Mouse (Mus musculus) liver, embryonic 16.5 days (tissue): ENCODE data around the gene Fars2. TPM values are rescaled to one million over a fixed set of nuclear protein-coding genes. Genes with fewer than 3 reads are reported as not detected.
"Not testable (repeated sequence)": the region's sequence is repeated elsewhere in the genome, so short reads cannot be mapped to it uniquely, and the experiment has no call there.

Experiments
- ATAC-seq: fragments of 200-750 bp; cut with Nextera tagmentation; 2 replicates; pipeline ENCODE4 v1.8.0; 2017; ENCODE audit warnings: low read depth, mild to moderate bottlenecking, moderate number of reproducible peaks, moderate library complexity
- H3K27ac ChIP-seq: fragments of 300-500 bp; sonication (generic); 2 replicates; pipeline ENCODE4 v1.5.1; 2014; ENCODE audit warnings: mild to moderate bottlenecking, low read length
- H3K27me3 ChIP-seq: fragments of 300-500 bp; sonication (generic); 2 replicates; pipeline ENCODE4 v1.6.1; 2014; ENCODE audit warnings: low read depth, low read length, mixed read lengths; ENCODE audit not compliant: control insufficient read depth, insufficient read depth
- H3K36me3 ChIP-seq: fragments of 300-500 bp; sonication (generic); 2 replicates; pipeline ENCODE4 v1.6.1; 2014; ENCODE audit warnings: mild to moderate bottlenecking; ENCODE audit not compliant: control insufficient read depth, insufficient read depth
- H3K4me1 ChIP-seq: fragments of 300-500 bp; sonication (generic); 2 replicates; pipeline ENCODE4 v1.6.1; 2014; ENCODE audit warnings: low read depth, low read length, mixed read lengths; ENCODE audit not compliant: control insufficient read depth
- H3K4me2 ChIP-seq: fragments of 300-500 bp; sonication (generic); 2 replicates; pipeline ENCODE4 v1.6.1; 2014; ENCODE audit warnings: low read depth, low read length, mixed read lengths
- H3K4me3 ChIP-seq: fragments of 300-500 bp; sonication (generic); 2 replicates; pipeline ENCODE4 v1.5.1; 2014; ENCODE audit warnings: low read depth, mild to moderate bottlenecking, low read length
- H3K9ac ChIP-seq: fragments of 300-500 bp; sonication (generic); 2 replicates; pipeline ENCODE4 v1.6.1; 2014; ENCODE audit warnings: low read depth, low read length
- H3K9me3 ChIP-seq: fragments of 300-500 bp; sonication (generic); replicated peaks from 2 replicates; pipeline ENCODE4 v1.6.1; 2016; ENCODE audit warnings: low read length; ENCODE audit not compliant: control insufficient read depth
- WGBS: fragments of 180-500 bp; shearing (Covaris S2); extraction: QIAGEN DNeasy Blood & Tissue Kit; methylation state at CpG from one replicate; pipeline ENCODE4 v1.1.7; 2014; ENCODE audit not compliant: insufficient replicate concordance; 5-methylcytosine and 5-hydroxymethylcytosine counted together
- polyA plus RNA-seq: library from polyadenylated mRNA; unstranded; fragments of >200 nt; fragmentation: Nextera tagmentation; extraction: Ambion mirVana; gene quantifications from 2 replicates; pipeline ENCODE4 v1.2.1, GENCODE M21; 2015

Gene Fars2
- polyA plus RNA-seq, 1 experiment from 2014 or later, result 26.0 TPM

DNA sequence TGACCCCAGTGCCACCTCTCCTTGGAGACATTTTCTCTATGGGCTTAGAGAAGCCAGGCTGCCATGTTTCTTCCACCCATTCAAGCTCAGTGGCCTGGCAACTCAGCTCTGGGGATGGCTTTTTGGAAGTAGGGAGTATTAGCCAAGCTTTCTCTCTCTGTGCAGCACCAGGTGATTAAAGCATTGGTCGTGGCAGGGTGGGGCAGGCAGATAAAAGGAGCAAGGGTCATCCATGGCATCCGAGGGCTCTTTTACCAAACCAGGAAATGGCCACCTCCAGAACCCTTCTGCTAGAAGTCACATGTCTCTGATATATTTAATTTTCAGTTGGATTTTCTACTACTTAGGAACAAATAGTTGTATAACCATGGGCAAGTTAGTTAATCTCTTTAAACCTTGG, 212.7 kb downstream of the Fars2 start:
- no peak overlapping the region for H3K4me3 ChIP-seq
- no peak overlapping the region for H3K27ac ChIP-seq
- peaks cover 3% of the 10 kb centered on the region for H3K4me1 ChIP-seq
- no peak overlapping the region for H3K4me2 ChIP-seq
- H3K27me3 ChIP-seq, result no peaks in the 10 kb centered on the region
- no peaks in the 10 kb centered on the region for H3K36me3 ChIP-seq
- no peak overlapping the region for H3K9ac ChIP-seq
- ATAC-seq, result no peak
- 36% methylated on average over 2 of the region's 2 CpGs for WGBS
- no peaks in the 10 kb centered on the region for H3K9me3 ChIP-seq

DNA sequence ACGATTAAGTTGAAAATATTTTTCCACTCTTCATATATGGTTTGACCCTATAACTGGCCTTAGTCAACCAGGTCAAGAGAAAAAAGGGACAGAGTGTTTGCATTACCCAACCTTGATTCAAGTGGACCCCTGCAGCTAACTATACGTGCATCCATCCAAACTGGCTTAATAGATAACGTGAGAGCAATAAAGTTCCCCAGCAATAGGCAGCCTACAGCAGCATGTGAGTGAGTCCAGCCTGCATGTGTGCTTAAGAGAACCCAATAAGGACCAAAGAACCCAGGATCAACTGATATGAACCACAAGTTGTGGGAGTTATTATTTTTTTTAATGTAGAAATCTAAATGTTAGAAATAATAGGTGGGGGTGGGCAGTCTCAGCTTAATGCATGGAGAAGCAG, 213.3 kb downstream of the Fars2 start:
- Histone ChIP-seq H3K9ac (no peak overlapping the region), H3K4me3 (no peak overlapping the region), H3K27me3 (no peaks in the 10 kb centered on the region), H3K36me3 (no peaks in the 10 kb centered on the region), H3K27ac (no peak overlapping the region), H3K4me1 (peaks cover 3% of the 10 kb centered on the region), H3K9me3 (no peaks in the 10 kb centered on the region), H3K4me2 (no peak overlapping the region)
- WGBS, result 61% methylated on average over 3 of the region's 3 CpGs
- no peak for ATAC-seq

DNA sequence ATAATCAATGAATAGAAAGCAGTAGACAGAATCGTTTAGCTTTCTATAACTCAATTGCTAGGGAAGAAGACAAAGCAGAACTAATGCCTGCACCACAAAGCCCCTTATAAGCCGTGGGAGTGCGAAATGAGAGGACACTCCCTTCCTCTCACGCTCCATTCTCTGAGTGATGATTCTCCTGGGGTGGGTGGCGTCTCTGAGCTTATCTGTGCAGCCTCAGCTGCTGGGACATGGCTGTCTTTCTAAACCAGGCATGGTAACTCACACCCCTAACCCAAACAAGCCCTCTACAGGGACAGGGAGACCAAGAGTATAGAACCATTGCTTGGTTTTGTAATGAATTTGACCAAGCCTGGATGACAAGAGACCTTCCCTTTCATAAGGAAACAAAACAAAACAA, 217.5 kb downstream of the Fars2 start:
- no peak overlapping the region for H3K9ac ChIP-seq
- H3K27me3 ChIP-seq, result no peaks in the 10 kb centered on the region
- peaks cover 3% of the 10 kb centered on the region for H3K4me1 ChIP-seq
- 0 out of 2 replicates have a peak, but pooled peaks have one; percentile 43 for ATAC-seq
- H3K4me2 ChIP-seq, result no peak overlapping the region
- no peaks in the 10 kb centered on the region for H3K9me3 ChIP-seq
- no peak overlapping the region for H3K4me3 ChIP-seq
- no peaks in the 10 kb centered on the region for H3K36me3 ChIP-seq
- WGBS, result 32% methylated on average over 5 of the region's 5 CpGs
- no peak overlapping the region for H3K27ac ChIP-seq

DNA sequence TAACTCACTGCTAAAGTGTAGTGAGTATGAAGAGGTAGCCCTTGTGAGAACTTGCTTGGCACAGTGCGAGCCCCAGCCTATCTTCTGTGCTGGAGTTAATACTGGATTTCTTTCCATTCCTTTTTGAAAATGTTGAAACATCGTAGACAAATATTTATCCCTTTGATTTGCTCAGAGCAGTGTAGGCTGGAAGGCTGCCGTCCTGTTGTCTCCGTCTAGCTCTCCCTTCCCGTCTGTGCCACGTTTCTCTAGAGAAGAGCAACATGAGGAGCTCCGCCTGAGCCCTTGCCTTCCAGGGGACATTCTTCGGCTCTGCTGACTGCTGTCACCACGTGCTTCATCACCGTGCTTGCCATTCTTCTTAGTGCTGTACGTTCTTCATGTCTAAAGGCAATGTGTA, 234.3 kb downstream of the Fars2 start:
- Histone ChIP-seq H3K36me3 (no peaks in the 10 kb centered on the region), H3K4me2 (no peak overlapping the region), H3K9me3 (no peaks in the 10 kb centered on the region), H3K4me1 (no peaks in the 10 kb centered on the region), H3K9ac (no peak overlapping the region), H3K27ac (peak overlapping the region; percentile 39; the same call in 1 of the 2 replicates), H3K27me3 (no peaks in the 10 kb centered on the region), H3K4me3 (no peak overlapping the region)
- peak; percentile 56 for ATAC-seq
- 61% methylated on average over 11 of the region's 11 CpGs for WGBS

DNA sequence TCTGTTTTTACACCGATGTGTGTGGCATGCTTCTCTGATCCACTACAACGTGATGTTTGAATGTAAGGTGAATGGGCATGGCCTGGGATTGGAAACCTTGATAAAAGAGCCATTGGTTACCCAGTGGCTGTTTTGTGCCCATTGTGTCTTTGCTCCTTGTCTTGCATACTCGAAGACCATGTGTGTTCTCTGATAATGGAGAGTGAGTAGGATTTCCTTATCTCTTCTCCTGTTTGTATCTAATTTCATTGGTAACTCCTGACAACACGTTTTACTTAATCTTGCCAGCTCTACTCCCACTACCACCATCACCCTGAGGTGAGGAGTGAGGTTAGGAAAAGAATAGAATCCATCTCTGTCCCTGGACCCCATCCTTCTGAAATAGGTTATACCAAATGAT, 240.3 kb downstream of the Fars2 start:
- Histone ChIP-seq H3K36me3 (no peaks in the 10 kb centered on the region), H3K27ac (no peak overlapping the region), H3K27me3 (no peaks in the 10 kb centered on the region), H3K9ac (no peak overlapping the region), H3K4me1 (no peaks in the 10 kb centered on the region; the same call in none of the 2 replicates), H3K4me2 (no peak overlapping the region), H3K4me3 (no peak overlapping the region), H3K9me3 (no peaks in the 10 kb centered on the region)
- ATAC-seq, result peak; percentile 39; the same call in 1 of the 2 replicates
- WGBS, result 24% methylated on average over 4 of the region's 4 CpGs

DNA sequence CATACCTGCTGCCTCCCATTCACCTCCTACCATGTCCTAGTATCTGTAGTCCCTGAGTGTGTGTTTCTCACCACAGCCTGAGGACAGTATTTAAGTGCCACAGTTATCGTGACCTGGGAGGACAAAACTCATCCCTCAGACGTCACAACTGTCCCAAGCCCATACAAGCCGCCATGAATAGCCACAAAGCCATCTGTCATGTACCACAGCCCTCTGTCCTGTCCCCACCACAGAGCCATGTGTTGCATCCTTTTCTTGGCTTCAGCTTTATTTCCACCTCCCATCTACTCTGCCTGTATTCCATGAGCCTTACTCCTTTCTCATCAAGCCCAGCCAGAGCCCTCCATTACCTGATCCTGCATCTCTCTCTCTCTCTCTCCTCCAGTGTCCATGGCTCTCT, 244.2 kb downstream of the Fars2 start:
- Histone ChIP-seq H3K27ac (no peak overlapping the region), H3K36me3 (no peaks in the 10 kb centered on the region), H3K4me3 (no peak overlapping the region), H3K9me3 (no peaks in the 10 kb centered on the region), H3K4me1 (no peaks in the 10 kb centered on the region; the same call in none of the 2 replicates), H3K9ac (no peak overlapping the region), H3K27me3 (no peaks in the 10 kb centered on the region), H3K4me2 (no peak overlapping the region)
- ATAC-seq, result no peak
- WGBS, result 58% methylated on average over 3 of the region's 3 CpGs

DNA sequence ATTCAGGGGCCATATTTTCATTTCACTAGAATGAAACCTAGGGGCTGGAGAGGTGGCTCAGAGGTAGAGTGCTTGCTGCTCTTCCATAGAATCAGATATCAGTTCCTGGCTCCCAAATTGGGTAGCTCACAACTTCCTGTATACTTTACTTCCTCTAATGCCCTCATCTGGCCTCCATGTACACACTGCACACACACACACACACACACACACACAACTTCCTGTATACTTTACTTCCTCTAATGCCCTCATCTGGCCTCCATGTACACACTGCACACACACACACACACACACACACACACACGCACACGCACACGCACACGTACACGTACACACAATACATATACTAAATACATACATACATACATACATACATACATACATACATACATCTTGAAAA, 248.5 kb downstream of the Fars2 start:
- 89% methylated on average over 5 of the region's 5 CpGs for WGBS

DNA sequence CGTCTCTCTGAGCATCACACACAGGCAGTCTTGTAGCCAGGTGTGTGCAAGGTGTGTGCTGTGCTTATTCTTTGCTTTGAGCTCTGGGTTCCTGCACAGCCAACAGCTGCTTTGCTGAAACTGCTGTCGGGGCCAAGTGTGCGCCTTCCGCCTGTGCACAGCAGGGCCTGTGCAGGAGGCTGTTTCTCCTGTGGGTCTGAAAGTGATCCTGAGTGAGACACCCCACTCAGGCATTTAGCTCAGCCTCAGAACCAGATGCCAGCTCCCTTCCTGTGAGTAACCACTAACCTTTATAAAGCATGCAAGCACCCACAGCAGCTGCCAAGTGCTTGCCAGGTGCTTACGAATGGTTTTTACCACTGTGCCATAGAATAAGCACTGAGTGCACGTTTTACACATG, 249.1 kb downstream of the Fars2 start:
- Histone ChIP-seq H3K27ac (no peak overlapping the region), H3K4me1 (no peaks in the 10 kb centered on the region), H3K27me3 (no peaks in the 10 kb centered on the region), H3K4me2 (no peak overlapping the region), H3K36me3 (no peaks in the 10 kb centered on the region), H3K9ac (no peak overlapping the region), H3K4me3 (no peak overlapping the region), H3K9me3 (no peaks in the 10 kb centered on the region)
- 76% methylated on average over 6 of the region's 6 CpGs for WGBS
- no peak for ATAC-seq

More for the DNA sequence above, 248.5 kb downstream of the Fars2 start:
- H3K27me3 ChIP-seq, H3K36me3 ChIP-seq, H3K4me1 ChIP-seq, ATAC-seq, H3K4me2 ChIP-seq, H3K9ac ChIP-seq, H3K27ac ChIP-seq, H3K4me3 ChIP-seq, H3K9me3 ChIP-seq: not testable (repeated sequence)

DNA sequence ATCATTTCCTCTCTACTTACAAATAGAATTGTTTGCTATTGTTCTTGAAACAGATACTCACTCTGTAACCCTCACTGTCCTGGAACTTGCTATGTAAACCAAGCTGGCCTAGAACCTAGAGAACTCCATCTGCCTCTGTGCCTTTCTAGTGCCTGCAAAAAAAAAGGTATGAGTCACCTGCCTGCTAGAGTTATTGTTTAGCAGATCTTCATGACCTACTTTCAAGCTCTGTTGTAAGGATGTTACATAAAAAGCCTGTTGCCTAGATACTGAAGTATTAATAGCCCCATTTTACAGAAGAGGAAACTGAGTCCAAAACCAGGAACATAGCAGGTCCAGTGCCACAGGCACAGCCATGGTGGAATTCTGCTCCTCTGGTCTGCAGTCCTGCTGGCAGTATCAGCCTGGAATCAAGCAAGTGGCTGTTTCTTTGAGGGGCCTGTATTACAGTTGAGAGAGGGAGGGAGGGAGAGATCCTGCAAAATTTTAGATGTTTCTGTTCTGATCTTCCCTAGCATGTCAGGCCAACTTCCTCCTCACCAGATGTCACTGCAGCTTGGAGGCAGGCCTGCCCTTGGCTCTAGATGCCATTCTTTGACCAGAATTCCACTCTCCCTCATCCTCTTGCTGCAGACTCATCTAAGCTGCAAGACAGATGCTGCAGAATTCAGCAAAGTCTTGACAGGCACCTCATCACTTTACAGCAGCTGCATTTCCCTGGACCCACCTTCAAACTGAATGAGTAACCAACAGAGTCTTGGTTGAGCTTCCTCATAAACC, 250.7 kb downstream of the Fars2 start:
- no peaks in the 10 kb centered on the region for H3K27me3 ChIP-seq
- no peak overlapping the region for H3K9ac ChIP-seq
- no peak for ATAC-seq
- no peaks in the 10 kb centered on the region for H3K9me3 ChIP-seq
- H3K4me1 ChIP-seq, result no peaks in the 10 kb centered on the region
- no peak overlapping the region for H3K4me3 ChIP-seq
- H3K4me2 ChIP-seq, result no peak overlapping the region
- H3K36me3 ChIP-seq, result no peaks in the 10 kb centered on the region
- H3K27ac ChIP-seq, result no peak overlapping the region
